Mouse (Mus musculus) heart, embryonic 11.5 days (tissue): ENCODE measurements around the gene Dusp9. TPM values are rescaled to one million over a fixed set of nuclear protein-coding genes. Genes with fewer than 3 reads are reported as not detected.
A peak's percentile ranks its signal among the peaks of the same experiment; 100 is the strongest.

Experiments
- ATAC-seq: fragments of 200-750 bp; cut with Nextera tagmentation; replicated peaks from 2 replicates; pipeline ENCODE4 v1.8.0; 2017; ENCODE audit warnings: moderate library complexity; ENCODE audit not compliant: insufficient number of reproducible peaks, low FRiP score, low TSS enrichment
- H3K27ac ChIP-seq: fragments of 300-500 bp; sonication (generic); 2 replicates; pipeline ENCODE4 v1.5.1; 2014; ENCODE audit warnings: mild to moderate bottlenecking, low read depth, low read length
- H3K27me3 ChIP-seq: fragments of 300-500 bp; sonication (generic); 2 replicates; pipeline ENCODE4 v1.6.1; 2014; ENCODE audit warnings: mild to moderate bottlenecking, low read length, mixed read lengths; ENCODE audit not compliant: control insufficient read depth, insufficient read depth
- H3K36me3 ChIP-seq: fragments of 300-500 bp; sonication (generic); 2 replicates; pipeline ENCODE4 v1.6.1; 2014; ENCODE audit warnings: mild to moderate bottlenecking, low read length, moderate library complexity, mixed read lengths; ENCODE audit not compliant: control insufficient read depth, insufficient read depth
- H3K4me1 ChIP-seq: fragments of 300-500 bp; sonication (generic); 2 replicates; pipeline ENCODE4 v1.6.1; 2014; ENCODE audit warnings: low read length; ENCODE audit not compliant: control insufficient read depth, insufficient read depth
- H3K4me2 ChIP-seq: fragments of 300-500 bp; sonication (generic); 2 replicates; pipeline ENCODE4 v1.6.1; 2014; ENCODE audit warnings: mild to moderate bottlenecking, moderate library complexity
- H3K4me3 ChIP-seq: fragments of 300-500 bp; sonication (generic); 2 replicates; pipeline ENCODE4 v1.5.1; 2014; ENCODE audit warnings: low read depth, low read length
- H3K9ac ChIP-seq: fragments of 300-500 bp; sonication (generic); 2 replicates; pipeline ENCODE4 v1.6.1; 2014; ENCODE audit warnings: mild to moderate bottlenecking, low read depth, low read length, moderate library complexity
- H3K9me3 ChIP-seq: fragments of 300-500 bp; sonication (generic); replicated peaks from 2 replicates; pipeline ENCODE4 v1.6.1; 2016; ENCODE audit warnings: low read length; ENCODE audit not compliant: control insufficient read depth
- WGBS: fragments of 180-500 bp; shearing (Covaris S2); extraction: QIAGEN DNeasy Blood & Tissue Kit; methylation state at CpG from one replicate; pipeline ENCODE4 v1.1.7; 2014; ENCODE audit not compliant: insufficient replicate concordance; 5-methylcytosine and 5-hydroxymethylcytosine counted together
- polyA plus RNA-seq: library from polyadenylated mRNA; unstranded; fragments of >200 nt; fragmentation: Nextera tagmentation; extraction: Ambion mirVana; gene quantifications from 2 replicates; pipeline ENCODE4 v1.2.1, GENCODE M21; 2014

The Dusp9 gene
- polyA plus RNA-seq, 1 experiment from 2014 or later, result 5.4 TPM

GRCm38 (mm10) chrX:73619890-73620289, 19.3 kb upstream of the Dusp9 start:
- 72% methylated on average over 2 of the region's 2 CpGs for WGBS
- ATAC-seq, result no peak

GRCm38 (mm10) chrX:73626981-73627380, 12.2 kb upstream of the Dusp9 start:
- Histone ChIP-seq H3K36me3 (no peaks in the 10 kb centered on the region), H3K27ac (no peak overlapping the region), H3K9me3 (no peaks in the 10 kb centered on the region), H3K4me2 (no peak overlapping the region), H3K27me3 (peaks cover 6% of the 10 kb centered on the region), H3K9ac (no peak overlapping the region), H3K4me3 (no peak overlapping the region), H3K4me1 (no peaks in the 10 kb centered on the region)
- no peak for ATAC-seq

More at GRCm38 (mm10) chrX:73619890-73620289, 19.3 kb upstream of the Dusp9 start:
- Histone ChIP-seq H3K36me3 (no peaks in the 10 kb centered on the region), H3K9me3 (no peaks in the 10 kb centered on the region), H3K4me3 (no peak overlapping the region), H3K27ac (no peak overlapping the region), H3K27me3 (0 out of 2 replicates have a peak, but pooled peaks cover 2% of the 10 kb centered on the region), H3K4me2 (no peak overlapping the region), H3K9ac (no peak overlapping the region), H3K4me1 (no peaks in the 10 kb centered on the region)

- peak overlapping the region; percentile 47 for H3K4me2 ChIP-seq
- ATAC-seq, result no peak
- H3K27ac ChIP-seq, result no peak overlapping the region
- H3K9ac ChIP-seq, result no peak overlapping the region
- H3K9me3 ChIP-seq, result no peaks in the 10 kb centered on the region
- H3K4me3 ChIP-seq, result peak overlapping the region; percentile 12; the same call in 1 of the 2 replicates
- no peaks in the 10 kb centered on the region; the same call in 1 of the 2 replicates for H3K4me1 ChIP-seq
- peaks cover 71% of the 10 kb centered on the region for H3K27me3 ChIP-seq
- 18% methylated on average over 16 of the region's 19 CpGs for WGBS
- H3K36me3 ChIP-seq, result no peaks in the 10 kb centered on the region
Measured at GRCm38 (mm10) chrX:73635425-73635824, 3.8 kb upstream of the Dusp9 start.

GRCm38 (mm10) chrX:73637415-73637814, 1.8 kb upstream of the Dusp9 start:
- no peak for ATAC-seq
- no peak overlapping the region for H3K9ac ChIP-seq
- no peaks in the 10 kb centered on the region; the same call in 1 of the 2 replicates for H3K4me1 ChIP-seq
- no peaks in the 10 kb centered on the region for H3K36me3 ChIP-seq
- WGBS, result 11% methylated on average over 19 of the region's 19 CpGs
- no peaks in the 10 kb centered on the region for H3K9me3 ChIP-seq
- no peak overlapping the region for H3K27ac ChIP-seq
- H3K4me2 ChIP-seq, result peak overlapping the region; percentile 60
- peaks cover 73% of the 10 kb centered on the region for H3K27me3 ChIP-seq
- H3K4me3 ChIP-seq, result peak overlapping the region; percentile 25

GRCm38 (mm10) chrX:73639901-73640469, 766 bp downstream of the Dusp9 start:
- Histone ChIP-seq H3K36me3 (no peaks in the 10 kb centered on the region), H3K9ac (peak overlapping the region; percentile 39; the same call in 1 of the 2 replicates), H3K9me3 (no peaks in the 10 kb centered on the region), H3K4me2 (peak overlapping the region; percentile 71), H3K27ac (no peak overlapping the region), H3K4me3 (peak overlapping the region; percentile 33), H3K27me3 (peaks cover 55% of the 10 kb centered on the region), H3K4me1 (no peaks in the 10 kb centered on the region; the same call in 1 of the 2 replicates)
- 11% methylated on average over 40 of the region's 41 CpGs for WGBS
- ATAC-seq, result no peak

GRCm38 (mm10) chrX:73645121-73645520, 5.9 kb downstream of the Dusp9 start:
- ATAC-seq, result no peak
- 33% methylated on average over 4 of the region's 4 CpGs for WGBS

GRCm38 (mm10) chrX:73650869-73651268, 11.7 kb downstream of the Dusp9 start:
- no peak overlapping the region for H3K4me2 ChIP-seq
- H3K9me3 ChIP-seq, result no peaks in the 10 kb centered on the region
- H3K27me3 ChIP-seq, result no peaks in the 10 kb centered on the region
- H3K4me1 ChIP-seq, result no peaks in the 10 kb centered on the region
- H3K4me3 ChIP-seq, result no peak overlapping the region
- WGBS, result 52% methylated on average over 3 of the region's 3 CpGs
- no peak overlapping the region for H3K27ac ChIP-seq
- ATAC-seq, result no peak
- H3K9ac ChIP-seq, result no peak overlapping the region
- no peaks in the 10 kb centered on the region for H3K36me3 ChIP-seq

More at GRCm38 (mm10) chrX:73645121-73645520, 5.9 kb downstream of the Dusp9 start:
- Histone ChIP-seq H3K4me2 (no peak overlapping the region), H3K4me1 (no peaks in the 10 kb centered on the region), H3K27ac (no peak overlapping the region), H3K27me3 (peaks cover 10% of the 10 kb centered on the region), H3K36me3 (no peaks in the 10 kb centered on the region), H3K9me3 (no peaks in the 10 kb centered on the region), H3K9ac (no peak overlapping the region), H3K4me3 (no peak overlapping the region)

GRCm38 (mm10) chrX:73653392-73653791, 14.2 kb downstream of the Dusp9 start:
- Histone ChIP-seq H3K4me1 (no peaks in the 10 kb centered on the region), H3K27me3 (peaks cover 5% of the 10 kb centered on the region), H3K9me3 (no peaks in the 10 kb centered on the region), H3K4me3 (no peak overlapping the region), H3K27ac (no peak overlapping the region), H3K4me2 (no peak overlapping the region), H3K36me3 (no peaks in the 10 kb centered on the region), H3K9ac (no peak overlapping the region)
- WGBS, result 76% methylated on average over 6 of the region's 6 CpGs
- no peak for ATAC-seq

GRCm38 (mm10) chrX:73654177-73654576, 15.0 kb downstream of the Dusp9 start:
- no peak for ATAC-seq
- Histone ChIP-seq H3K36me3 (no peaks in the 10 kb centered on the region), H3K27ac (no peak overlapping the region), H3K9ac (no peak overlapping the region), H3K27me3 (peaks cover 5% of the 10 kb centered on the region), H3K4me1 (no peaks in the 10 kb centered on the region), H3K9me3 (no peaks in the 10 kb centered on the region), H3K4me2 (no peak overlapping the region), H3K4me3 (no peak overlapping the region)
- 8% methylated on average over 6 of the region's 6 CpGs for WGBS
